Mouse (Mus musculus) retina, postnatal 1 day (tissue): Measurements from ENCODE around the gene Nrg4.
"Not testable (repeated sequence)": the region's sequence is repeated elsewhere in the genome, so short reads cannot be mapped to it uniquely, and the experiment has no call there.

Experiments
- DNase-seq: peaks from one replicate; pipeline ENCODE4 v3.0.0-alpha.2; 2012

Nrg4 gene

DNA sequence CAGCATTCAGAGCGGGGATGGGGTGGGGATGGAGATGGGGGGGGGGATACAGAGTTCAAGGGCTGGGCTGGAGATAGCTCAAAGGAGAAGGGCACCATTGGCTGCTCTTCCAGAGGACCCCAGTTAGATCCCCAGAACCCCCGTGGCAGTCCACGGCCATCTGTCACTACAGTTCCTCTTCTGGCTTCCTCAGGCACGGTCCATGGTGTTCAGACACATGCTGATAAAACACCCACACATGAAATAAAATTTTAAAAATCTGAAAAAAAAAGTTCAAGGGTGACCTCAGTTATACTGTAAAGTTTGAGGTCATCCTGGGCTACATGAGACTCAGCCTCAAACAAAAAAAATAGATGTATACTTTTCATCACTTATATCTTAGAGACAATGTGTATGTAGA is 78.2 kb downstream of the Nrg4 start:
- DNase-seq: no peak

- DNase-seq: no peak
Observed at GRCm38 (mm10) chr9:55246918-55247317, 79.7 kb downstream of the Nrg4 start.

DNA sequence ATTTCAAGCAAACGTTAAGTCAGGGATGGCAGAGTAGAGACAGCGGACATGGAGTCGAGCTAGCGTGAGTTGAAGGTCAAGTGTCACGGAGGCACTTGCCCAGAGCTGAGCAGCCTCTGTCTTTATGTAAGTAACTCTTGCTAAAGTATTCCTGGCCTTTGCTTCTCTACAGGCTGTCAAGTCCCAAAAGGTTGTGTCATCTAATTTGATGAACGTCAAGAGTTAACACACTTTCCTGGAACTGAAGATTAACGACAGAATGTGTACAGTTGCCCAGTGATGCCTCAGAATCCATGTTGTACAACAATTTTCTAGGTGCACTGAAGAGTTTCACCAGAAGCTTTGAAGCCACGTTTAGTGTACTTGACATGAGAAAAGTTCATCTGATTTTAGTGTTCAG is 80.2 kb downstream of the Nrg4 start:
- DNase-seq: no peak

GRCm38 (mm10) chr9:55245057-55245750 is 81.4 kb downstream of the Nrg4 start:
- not testable (repeated sequence) for DNase-seq

GRCm38 (mm10) chr9:55244079-55244478 is 82.6 kb downstream of the Nrg4 start:
- no peak for DNase-seq

DNA sequence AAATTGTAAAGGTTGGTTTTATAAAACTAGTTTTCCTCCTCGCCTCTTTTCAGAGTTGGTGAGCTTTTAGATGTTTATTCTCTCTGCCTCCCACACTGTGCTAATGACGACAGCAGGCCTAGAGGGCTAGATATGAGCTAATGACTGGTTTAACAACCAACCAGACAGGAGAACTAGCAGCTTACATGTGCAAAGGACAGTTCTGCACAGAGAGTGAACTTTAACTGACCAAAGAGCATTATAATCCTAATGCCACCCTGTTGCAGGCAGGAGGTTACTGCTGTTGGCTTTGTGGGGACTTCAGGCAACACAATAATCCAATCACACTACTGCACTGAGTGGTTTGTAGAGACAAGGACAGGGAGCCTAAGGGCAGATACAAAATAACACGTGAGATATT is 83.4 kb downstream of the Nrg4 start:
- no peak for DNase-seq

GRCm38 (mm10) chr9:55241863-55242685 is 84.6 kb downstream of the Nrg4 start:
- DNase-seq: peak; percentile 25

GRCm38 (mm10) chr9:55240852-55241251 is 85.8 kb downstream of the Nrg4 start:
- DNase-seq: no peak

- no peak for DNase-seq
Observed at GRCm38 (mm10) chr9:55236235-55237165, 90.1 kb downstream of the Nrg4 start.

DNA sequence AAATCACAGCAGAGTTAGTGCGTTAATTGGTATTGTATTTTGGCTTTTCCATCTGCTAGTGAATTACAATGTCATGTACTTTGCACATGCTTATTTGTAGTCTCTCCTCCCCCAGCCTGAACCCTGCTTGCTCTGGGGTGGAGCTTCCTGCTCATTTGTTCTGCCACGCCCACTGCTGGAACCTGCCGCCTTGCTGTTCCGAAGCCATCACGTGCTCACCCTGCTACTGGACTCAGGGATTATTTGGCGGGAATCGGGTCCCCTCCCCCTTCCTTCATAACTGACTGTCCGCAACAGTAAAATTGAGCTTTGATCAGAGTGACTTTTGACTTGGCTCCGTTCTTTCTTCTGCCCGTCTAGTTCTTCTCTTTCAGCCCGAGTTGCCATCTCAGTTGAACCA is 93.6 kb downstream of the Nrg4 start:
- DNase-seq: not testable (repeated sequence)

DNA sequence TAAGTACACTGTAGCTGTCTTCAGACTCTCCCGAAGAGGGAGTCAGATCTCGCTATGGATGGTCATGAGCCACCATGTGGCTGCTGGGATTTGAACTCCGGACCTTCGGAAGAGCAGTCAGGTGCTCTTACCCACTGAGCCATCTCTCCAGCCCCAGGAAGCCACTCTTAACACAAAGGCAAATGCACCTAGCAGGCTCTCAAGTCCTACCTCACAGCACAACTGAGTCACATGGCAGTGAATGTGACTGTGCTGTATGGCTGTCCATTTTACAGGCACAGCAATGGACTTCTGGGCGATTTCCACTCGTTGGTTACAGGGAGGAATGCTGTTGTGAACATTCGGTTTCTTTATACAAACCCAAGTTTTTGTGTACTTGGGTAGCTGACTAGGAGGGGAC is 94.1 kb downstream of the Nrg4 start:
- DNase-seq: no peak

- DNase-seq: no peak
Observed at GRCm38 (mm10) chr9:55232110-55232509, 94.5 kb downstream of the Nrg4 start.

GRCm38 (mm10) chr9:55231544-55231943 is 95.1 kb downstream of the Nrg4 start:
- DNase-seq: peak; percentile 19

DNA sequence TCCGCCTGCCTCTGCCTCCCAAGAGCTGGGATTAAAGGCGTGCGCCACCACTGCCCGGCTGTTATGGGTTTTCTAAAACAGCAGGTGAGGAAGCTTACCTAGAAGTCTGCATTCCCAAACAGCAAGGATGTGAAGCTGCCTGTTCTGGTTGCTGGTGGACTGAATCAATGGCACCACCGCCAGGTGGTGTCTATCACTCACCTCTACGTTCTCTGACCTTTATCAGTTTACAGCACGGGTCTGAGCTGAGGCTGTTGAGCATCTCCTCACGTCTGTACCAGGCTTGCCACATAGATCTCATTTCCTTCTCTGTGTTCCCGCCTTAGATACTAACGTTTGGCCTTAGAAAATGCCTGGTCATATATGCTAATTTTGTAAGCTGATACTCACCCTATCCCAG is 97.6 kb downstream of the Nrg4 start:
- DNase-seq: no peak

- no peak for DNase-seq
Observed at GRCm38 (mm10) chr9:55228149-55228548, 98.5 kb downstream of the Nrg4 start.

GRCm38 (mm10) chr9:55226251-55226650 is 100.4 kb downstream of the Nrg4 start:
- no peak for DNase-seq

DNA sequence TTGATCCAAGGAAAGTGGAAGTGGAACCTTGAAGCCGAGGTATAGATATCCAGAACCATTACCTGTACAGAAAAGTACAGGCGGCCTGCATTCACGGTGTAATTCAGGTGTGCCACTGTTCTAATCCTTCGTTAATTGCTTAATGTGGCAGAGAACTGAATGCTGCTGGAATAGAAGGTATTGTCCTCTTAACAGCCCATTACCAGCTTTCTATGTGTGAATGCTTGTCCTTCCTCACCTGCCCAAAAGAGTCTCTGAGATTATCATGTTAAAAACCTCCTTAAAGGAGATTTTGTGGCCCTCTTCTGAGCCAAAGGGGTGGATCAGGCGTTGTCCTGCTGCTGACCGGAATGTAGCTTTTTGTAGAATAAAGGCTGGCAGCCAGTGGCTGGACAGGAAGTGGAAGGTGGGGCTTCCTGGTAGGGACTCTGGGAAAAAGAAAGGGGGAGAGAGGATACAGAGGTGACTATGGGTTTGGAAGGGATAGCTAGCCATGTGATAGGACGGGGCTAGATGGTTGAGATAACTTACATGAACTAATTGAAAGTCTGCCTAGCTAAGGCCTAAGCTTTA is 101.4 kb downstream of the Nrg4 start:
- DNase-seq: no peak

- DNase-seq: no peak
Observed at GRCm38 (mm10) chr9:55217381-55217780, 109.3 kb downstream of the Nrg4 start.

GRCm38 (mm10) chr9:55216078-55216477 is 110.6 kb downstream of the Nrg4 start:
- no peak for DNase-seq

- DNase-seq: no peak
Observed at GRCm38 (mm10) chr9:55215648-55216047, 111.0 kb downstream of the Nrg4 start.

DNA sequence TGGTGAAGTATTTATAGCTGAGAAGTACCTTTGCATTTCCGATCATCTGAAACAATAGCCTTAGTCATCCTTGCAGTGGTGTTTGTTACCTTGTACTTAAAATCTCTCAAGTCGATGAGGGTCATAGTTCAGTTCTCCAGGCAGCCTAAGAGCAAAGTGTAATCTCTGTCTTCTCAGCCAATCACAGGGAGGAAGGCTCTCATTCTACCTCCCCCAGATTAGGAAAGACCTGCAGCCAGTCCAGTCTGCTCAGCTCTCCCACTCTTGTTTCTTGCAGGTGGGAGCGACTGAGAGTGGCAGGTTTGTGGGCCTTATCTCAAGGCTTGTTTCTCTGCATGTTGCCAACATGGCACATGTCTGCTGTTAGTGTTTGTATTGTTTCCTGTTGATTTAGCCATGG is 111.6 kb downstream of the Nrg4 start:
- no peak for DNase-seq

DNA sequence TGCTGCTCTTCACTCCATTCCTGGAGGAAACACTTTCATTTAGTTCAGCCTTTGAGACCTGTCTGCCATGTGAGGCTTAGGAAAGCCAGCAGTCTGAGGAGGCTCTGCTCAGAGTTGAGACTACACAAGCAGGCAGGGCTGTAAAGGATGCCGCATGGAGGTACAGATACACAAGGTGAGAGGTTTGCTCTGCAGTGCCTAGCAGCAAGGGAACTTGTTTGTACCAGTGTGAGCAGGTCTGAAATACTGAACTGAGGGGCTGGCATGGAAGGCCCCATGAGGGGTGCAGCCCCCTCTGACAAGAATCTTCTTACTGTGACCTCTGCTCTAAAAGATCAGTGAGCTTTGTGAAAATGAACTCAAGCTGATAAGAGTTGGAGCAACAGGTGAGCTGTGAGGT is 113.2 kb downstream of the Nrg4 start:
- no peak for DNase-seq

GRCm38 (mm10) chr9:55211611-55212010 is 115.0 kb downstream of the Nrg4 start:
- no peak for DNase-seq
